Mouse (Mus musculus): ENCODE measurements around the gene Rbm17.
"Not testable (repeated sequence)": the region's sequence is repeated elsewhere in the genome, so short reads cannot be mapped to it uniquely, and the experiment has no call there.

The Rbm17 gene

GRCm38 (mm10) chr2:11604053-11604452 lies at the start of gene Rbm17:
Gene Rbm17, minus strand, starts transcription at chr2:11604153.
- no peak for DNase-seq (ENCODE audit: low spot score in 2 of 2)

DNA sequence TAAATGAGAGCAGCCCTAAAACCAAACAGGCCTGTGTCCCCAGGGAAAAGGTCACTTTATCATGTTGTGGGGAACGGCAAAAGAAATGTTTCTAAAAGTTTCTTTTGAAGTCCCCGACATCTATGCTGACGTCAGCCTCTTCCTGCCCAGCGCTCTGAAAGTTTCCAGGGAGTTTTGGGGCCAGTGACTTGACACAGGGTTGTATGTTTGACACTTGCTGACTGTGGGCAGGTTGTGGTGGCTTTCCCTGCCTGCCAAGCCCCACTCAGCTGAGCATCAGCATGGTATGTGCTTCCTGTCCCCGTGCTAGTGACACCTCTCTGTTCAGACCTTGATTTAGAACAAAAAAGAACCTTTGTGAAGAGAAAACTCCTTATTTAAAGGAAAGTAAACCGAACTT lies 49.4 kb upstream of the Rbm17 start:
- DNase-seq (ENCODE audit: low spot score in 2 of 2), result no peak

DNA sequence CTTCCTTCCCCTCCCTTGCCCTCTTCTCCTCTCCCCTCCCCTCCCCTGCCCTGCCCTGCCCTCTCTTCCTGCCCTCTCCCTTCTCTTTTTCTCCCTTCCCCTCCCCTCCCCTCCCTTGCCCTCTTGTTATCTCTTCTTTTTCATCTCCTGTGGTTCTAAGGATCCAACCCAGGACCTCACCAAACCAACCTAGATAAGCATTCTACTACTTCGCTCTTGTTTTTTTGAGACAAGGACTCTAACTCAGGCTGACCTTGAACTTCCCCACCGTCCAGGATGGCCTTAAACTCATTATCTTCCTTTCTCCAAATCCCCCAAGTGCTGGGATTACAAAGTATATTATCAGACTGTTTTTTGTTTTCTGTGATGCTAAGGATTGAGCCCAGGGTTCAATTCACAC lies 48.8 kb upstream of the Rbm17 start:
- no peak for DNase-seq (ENCODE audit: low spot score in 2 of 2)

- no peak for DNase-seq (ENCODE audit: low spot score in 2 of 2)
Observed at GRCm38 (mm10) chr2:11652196-11652595, 48.2 kb upstream of the Rbm17 start.

GRCm38 (mm10) chr2:11651476-11651875 lies 47.5 kb upstream of the Rbm17 start:
- no peak for DNase-seq (ENCODE audit: low spot score in 2 of 2)

GRCm38 (mm10) chr2:11645297-11645696 lies 41.3 kb upstream of the Rbm17 start:
- no peak for DNase-seq (ENCODE audit: low spot score in 2 of 2)

DNA sequence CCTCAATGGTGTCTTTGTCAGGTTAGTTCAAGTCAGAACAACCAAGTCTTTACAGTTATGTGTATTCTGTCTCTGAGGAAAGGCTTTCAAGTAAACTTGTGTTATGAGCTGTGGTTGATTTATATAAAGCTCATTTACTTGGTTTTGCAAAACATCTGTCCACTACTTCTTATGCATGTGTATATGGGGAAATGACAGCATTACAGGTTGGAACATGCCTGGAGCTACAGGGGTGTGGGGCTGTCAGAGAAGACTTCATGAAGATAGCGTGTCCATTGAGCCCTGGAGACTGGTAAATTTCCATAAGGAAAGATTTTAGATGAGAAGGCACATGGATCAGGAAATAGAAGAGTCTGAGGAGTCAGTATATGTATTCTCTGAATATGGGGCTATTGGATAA lies 40.1 kb upstream of the Rbm17 start:
- no peak for DNase-seq (ENCODE audit: low spot score in 2 of 2)

- DNase-seq (ENCODE audit: low spot score in 2 of 2), result no peak
Observed at GRCm38 (mm10) chr2:11642451-11642941, 38.5 kb upstream of the Rbm17 start, which contains the start of gene Il2ra. Gene Il2ra, plus strand, starts transcription at chr2:11642807.

- DNase-seq (ENCODE audit: low spot score in 2 of 2), result no peak
Observed at GRCm38 (mm10) chr2:11637115-11637514, 33.2 kb upstream of the Rbm17 start.

DNA sequence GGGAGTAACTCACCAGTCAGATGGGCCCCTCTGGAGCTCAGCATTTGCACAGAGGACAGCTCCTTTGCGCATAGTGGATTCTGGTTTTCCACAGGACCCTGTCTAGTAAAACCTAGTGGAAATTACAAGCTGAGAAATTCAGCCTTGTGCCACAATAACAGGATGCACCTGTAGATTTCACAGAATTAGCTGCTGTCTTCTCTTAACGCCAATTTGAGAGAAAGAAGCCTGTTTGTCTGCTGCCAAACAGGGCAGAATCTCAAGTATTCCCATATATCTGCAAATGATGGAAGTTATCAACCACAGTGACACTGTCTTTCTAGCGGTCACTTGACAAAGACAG lies 32.2 kb upstream of the Rbm17 start:
- no peak for DNase-seq (ENCODE audit: low spot score in 2 of 2)

DNA sequence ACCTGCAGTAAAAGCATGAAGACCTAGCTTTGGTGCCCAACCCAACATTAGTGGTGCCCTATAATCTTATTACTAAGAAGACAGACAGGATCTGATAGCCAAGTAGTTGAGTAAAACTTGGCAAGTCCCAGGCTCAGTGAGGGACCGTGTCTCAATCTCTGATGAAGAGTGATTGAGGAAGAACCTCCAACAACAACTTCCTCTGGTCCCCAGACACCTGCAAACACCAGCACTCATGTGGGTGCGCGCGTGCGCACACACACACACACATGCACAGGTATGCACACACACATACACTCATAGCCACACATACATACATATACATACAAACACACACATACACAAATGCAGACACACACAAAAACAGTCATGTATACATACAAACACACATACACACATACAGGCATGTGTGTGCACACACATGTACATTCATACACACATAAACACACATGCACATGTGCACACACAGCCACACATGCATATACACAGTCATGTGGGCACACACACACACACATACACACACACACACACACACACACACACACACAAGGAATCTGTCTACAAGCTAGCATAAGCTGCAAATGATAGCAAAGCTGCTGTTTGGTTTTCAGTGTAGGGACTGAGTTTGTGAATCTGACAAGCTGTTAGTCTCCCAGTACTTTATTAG lies 31.7 kb upstream of the Rbm17 start:
- DNase-seq (ENCODE audit: low spot score in 2 of 2), result no peak

DNA sequence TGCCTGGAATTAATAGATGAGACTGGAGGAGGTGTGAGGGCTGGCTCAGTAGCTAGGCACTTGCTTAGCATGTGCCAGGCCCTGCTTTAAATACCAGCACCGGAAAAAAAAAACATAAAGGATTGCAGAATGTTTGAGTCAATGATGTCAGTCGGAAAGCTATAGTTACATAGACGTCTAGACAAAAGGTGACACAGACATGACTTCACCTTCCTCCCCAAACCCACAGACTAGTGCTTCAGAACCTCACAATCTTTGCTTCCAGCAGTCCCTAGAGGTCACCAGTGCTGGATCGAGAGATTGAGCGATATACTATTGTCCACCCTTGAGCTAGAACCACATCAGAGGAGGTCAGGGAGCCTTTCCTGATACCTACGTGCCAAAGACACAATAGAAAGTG lies 31.1 kb upstream of the Rbm17 start:
- no peak for DNase-seq (ENCODE audit: low spot score in 2 of 2)

DNA sequence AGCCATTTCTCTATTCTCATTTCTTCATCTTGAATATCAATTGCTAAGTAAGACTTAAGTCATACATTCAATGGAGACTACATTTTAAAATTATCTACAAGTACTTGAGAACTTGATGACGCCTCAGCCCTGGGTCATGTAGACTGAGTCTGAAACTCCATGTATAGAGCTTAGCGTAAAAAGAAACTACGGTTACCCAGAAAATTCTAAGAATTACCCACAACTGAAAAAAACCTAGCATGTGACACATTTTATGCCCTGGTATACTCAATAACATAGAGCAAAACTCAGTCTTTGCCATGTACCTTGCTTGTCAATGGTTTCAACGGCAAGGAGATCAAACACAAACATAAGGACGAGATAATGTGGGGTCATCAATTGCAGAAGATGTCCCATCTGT lies 21.9 kb upstream of the Rbm17 start, which contains the start of gene Gm17490:
Gene Gm17490 (minus strand): TSS at position 375 of the 400 bp plus-strand sequence.
- DNase-seq (ENCODE audit: low spot score in 2 of 2), result no peak

DNA sequence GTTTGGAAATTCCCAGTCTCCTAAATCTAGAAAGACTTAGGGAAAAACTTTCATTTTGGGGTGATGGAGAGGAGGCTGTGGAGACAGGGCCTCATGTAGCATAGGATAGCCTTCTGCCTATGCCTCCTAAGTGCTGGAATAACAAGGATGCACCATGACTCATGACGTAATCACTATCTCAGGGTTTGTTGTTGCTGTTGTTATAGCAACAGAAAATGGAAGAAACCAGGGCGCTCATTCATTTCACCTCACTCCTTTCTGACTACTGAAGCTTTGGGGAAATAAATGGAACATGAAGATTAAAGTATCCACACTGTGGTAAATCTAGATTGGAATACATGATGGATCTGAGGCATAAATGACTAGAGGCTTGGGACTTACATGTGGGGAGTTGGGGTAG lies 19.8 kb upstream of the Rbm17 start:
- DNase-seq (ENCODE audit: low spot score in 2 of 2), result no peak

DNA sequence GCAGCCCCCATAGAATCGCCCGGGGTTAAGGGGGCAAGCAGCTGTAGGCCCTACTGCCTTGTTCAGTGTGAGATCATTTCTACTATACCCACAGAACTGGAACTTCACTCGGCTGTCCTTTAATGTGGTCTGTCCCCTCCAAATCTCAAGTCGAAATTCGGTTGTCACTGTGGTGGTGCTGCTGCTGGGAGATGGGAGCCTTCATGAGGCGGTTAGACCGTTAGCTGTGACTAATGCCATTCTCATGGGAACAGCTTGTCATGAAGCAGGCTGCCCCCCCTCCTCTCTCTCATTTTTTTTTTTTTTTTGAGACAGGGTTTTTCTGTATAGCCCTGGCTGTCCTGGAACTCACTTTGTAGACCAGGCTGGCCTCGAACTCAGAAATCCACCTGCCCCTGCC lies 19.2 kb upstream of the Rbm17 start:
- no peak for DNase-seq (ENCODE audit: low spot score in 2 of 2)

- no peak for DNase-seq (ENCODE audit: low spot score in 2 of 2)
Observed at GRCm38 (mm10) chr2:11619598-11619997, 15.6 kb upstream of the Rbm17 start.

- no peak for DNase-seq (ENCODE audit: low spot score in 2 of 2)
Observed at GRCm38 (mm10) chr2:11616846-11617245, 12.9 kb upstream of the Rbm17 start.

DNA sequence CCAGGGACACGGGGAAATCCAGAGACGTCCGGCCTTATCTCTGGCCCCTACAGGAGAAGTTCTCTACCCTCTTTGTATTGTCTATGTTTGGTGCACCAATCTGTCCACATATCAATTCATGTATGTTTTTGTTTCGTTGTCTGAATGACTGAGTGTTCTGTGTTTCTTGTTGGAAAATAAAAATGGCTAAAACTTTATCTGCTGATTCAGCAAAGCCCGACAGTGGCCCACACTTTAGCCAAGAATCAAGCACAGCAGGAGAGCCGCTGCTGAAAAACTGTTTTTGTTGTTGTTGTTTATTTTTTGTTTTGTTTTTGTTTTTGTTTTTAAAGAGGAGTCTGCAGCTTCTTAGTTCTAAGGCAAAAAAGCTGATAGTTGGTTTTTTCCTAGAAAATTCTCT lies 9.0 kb upstream of the Rbm17 start:
- DNase-seq (ENCODE audit: low spot score in 2 of 2), result not testable (repeated sequence)

GRCm38 (mm10) chr2:11606718-11607117 lies 2.8 kb upstream of the Rbm17 start:
- DNase-seq (ENCODE audit: low spot score in 2 of 2), result not testable (repeated sequence)

DNA sequence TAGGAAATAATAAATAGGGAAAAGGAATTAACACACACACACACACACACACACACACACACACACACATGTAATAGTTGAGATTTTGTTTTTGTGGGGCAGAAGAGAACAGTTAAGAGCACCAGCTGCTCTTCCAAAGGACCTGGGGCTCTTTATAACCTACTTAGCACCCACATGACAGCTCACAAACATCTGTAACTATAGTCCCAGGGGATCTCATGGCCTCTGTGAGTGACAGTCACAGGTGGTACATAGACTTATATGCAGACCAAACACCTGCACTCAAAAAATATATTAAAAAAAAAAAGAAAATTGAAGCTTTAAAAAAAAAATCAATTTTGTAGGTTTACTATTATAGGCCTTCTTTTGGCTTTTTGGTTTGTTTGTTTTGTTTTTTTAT lies 958 bp upstream of the Rbm17 start:
- DNase-seq (ENCODE audit: low spot score in 2 of 2), result no peak

DNA sequence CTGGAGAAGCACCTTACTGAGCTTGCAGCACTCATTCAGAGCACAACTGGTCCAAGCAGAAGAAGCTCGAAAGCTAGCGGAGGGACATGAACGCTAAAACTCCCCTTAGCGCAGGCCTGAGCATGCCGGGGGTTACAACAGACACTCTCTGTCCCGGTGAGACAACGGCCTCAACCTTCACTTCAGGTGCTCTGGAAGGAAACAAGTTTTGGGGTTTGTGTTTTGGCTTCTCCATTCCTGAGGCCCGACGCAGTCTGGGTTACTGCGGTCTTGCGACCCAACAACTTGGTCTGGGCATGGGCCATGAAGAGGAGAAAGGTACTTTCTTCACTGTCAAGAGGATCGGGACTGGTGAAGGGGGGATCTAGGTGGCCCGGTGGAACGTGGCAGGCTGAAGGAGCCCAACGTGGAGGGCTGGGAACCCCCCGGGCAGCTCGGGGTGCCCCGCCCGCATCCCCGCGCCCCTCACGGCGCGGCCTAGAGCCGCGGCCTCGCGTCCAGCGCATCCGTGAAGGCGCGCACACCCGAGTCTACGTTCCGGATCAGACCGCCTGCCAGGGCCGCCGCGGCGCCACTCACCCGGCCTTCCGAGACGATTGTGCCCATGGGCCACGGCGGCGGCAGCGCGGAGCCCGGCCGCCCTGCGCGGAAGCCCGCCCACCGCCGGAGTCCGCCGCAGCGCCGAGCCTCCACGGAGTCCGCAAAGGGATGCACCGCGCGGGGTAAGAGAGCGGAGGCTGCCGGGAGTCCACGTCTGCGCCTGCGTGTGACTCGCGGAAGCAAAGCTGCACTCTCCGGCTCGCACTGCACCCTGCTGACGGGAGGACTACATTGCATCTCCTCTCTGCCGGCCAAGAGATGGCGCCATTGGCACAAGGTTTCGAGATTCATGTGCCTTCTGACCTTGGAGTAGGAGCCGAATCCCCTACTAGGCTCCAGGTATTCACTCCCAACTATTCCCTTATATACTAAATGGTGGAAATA lies 1.2 kb downstream of the Rbm17 start:
- peak; percentile 95 to 97 for DNase-seq (ENCODE audit: low spot score in 2 of 2)

DNA sequence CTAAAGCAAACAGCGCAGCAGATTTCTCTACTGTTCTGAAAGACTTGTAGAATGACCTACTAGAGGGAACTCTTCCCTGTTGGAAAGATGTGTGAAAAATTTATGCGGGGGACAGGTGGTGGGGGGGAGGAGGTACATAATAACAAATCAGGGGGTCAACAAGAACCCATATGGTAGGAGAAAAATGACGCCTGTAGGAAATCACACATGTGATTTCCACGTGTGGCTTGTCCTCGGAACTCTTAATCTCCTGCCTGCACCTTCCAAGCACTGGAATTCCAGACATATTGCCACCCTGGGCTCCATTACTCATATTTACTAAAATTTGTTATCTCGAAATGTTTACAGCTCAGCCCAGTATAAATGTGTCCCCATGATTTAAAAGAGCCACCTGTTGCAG lies 2.2 kb downstream of the Rbm17 start:
- DNase-seq (ENCODE audit: low spot score in 2 of 2), result no peak

- no peak for DNase-seq (ENCODE audit: low spot score in 2 of 2)
Observed at GRCm38 (mm10) chr2:11597906-11598305, 6.0 kb downstream of the Rbm17 start.

All from right cerebral cortex, postnatal 10 days (tissue).